Mouse (Mus musculus): ENCODE measurements around the gene Sclt1.

DNA sequence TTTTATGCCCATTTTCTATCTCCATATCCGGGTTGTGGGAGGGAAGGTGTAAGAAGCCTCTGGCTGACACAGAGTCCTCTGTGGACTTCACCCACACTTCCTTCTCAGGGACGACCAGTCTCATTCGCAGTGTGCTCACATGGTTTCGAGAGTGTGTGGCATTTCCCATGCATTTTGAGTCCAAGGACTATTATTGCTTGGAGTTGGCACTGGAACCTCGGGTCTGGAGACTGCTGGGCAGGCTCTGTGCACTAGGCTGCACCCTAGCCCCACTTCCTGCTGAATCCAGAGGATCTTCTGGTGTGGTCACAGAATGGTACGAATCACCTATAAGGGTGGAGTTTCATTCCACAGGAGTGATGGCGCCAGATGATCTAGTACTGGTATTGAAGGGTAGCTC, 155.4 kb downstream of the Sclt1 start:
- TF ChIP-seq CTCF (conservative IDR thresholded peaks at IDR 0.05; ENCODE audit: low read length) (no peak), POU5F1 (IDR thresholded peaks at IDR 0.05; ENCODE audit: borderline replicate concordance, low read length) (no peak)
